Mouse (Mus musculus) liver, adult 2 months (tissue): ENCODE measurements around the gene Nyap1. TPM values are rescaled to one million over a fixed set of nuclear protein-coding genes. Genes with fewer than 3 reads are reported as not detected.

ENCODE experiments used
- DNase-seq: peaks from one replicate; pipeline ENCODE4 v3.0.0-alpha.2; 2011; ENCODE audit warnings: low read depth, low spot score; ENCODE audit errors: extremely low read depth
- H3K27ac ChIP-seq: fragments of 200-500 bp; replicated peaks from 2 replicates; pipeline ENCODE4 v1.5.1; 2012; ENCODE audit warnings: low read depth, mild to moderate bottlenecking, control low read depth, inconsistent platforms, low read length; ENCODE audit not compliant: insufficient read depth
- H3K27me3 ChIP-seq: fragments of 200-500 bp; 2 replicates; pipeline ENCODE4 v1.6.1; 2012; ENCODE audit warnings: mild to moderate bottlenecking, moderate library complexity, low read length, inconsistent platforms; ENCODE audit not compliant: control insufficient read depth, insufficient read depth
- H3K36me3 ChIP-seq: fragments of 200-500 bp; 2 replicates; pipeline ENCODE4 v1.6.1; 2012; ENCODE audit warnings: low read length, inconsistent platforms; ENCODE audit not compliant: control insufficient read depth, insufficient read depth
- H3K4me1 ChIP-seq: fragments of 200-500 bp; 2 replicates; pipeline ENCODE4 v1.6.1; 2011; ENCODE audit warnings: low read length; ENCODE audit not compliant: control insufficient read depth, insufficient read depth
- H3K4me3 ChIP-seq: fragments of 200-500 bp; 2 replicates; pipeline ENCODE4 v1.5.1; 2011; ENCODE audit warnings: low read depth, mild to moderate bottlenecking, control low read depth, low read length, moderate library complexity; ENCODE audit not compliant: insufficient read depth
- H3K79me2 ChIP-seq: fragments of 200-500 bp; 2 replicates; pipeline ENCODE4 v1.6.1; 2012; ENCODE audit warnings: inconsistent platforms, mild to moderate bottlenecking, low read length, moderate library complexity; ENCODE audit not compliant: control insufficient read depth, insufficient read depth
- H3K9ac ChIP-seq: fragments of 200-500 bp; 2 replicates; pipeline ENCODE4 v1.6.1; 2012; ENCODE audit warnings: low read depth, mild to moderate bottlenecking, control low read depth, inconsistent platforms, low read length
- CTCF ChIP-seq: fragments of 200-500 bp; IDR thresholded peaks from 2 replicates; pipeline ENCODE4 v1.5.1; 2011; ENCODE audit warnings: low read depth, low read length, control low read depth
- POLR2A ChIP-seq: fragments of 200-500 bp; IDR thresholded peaks from 2 replicates; pipeline ENCODE4 v1.6.1; 2011; ENCODE audit warnings: low read length, control low read depth; ENCODE audit not compliant: insufficient read depth; ENCODE audit errors: extremely low read depth
- WGBS: fragments of 180-500 bp; shearing (Covaris S2); methylation state at CpG from one replicate; pipeline ENCODE4 v1.1.7; 2018; 5-methylcytosine and 5-hydroxymethylcytosine counted together
- polyA plus RNA-seq: library from polyadenylated mRNA; depleted of rRNA; stranded (reverse); fragments of >200 nt; gene quantifications from 2 replicates; pipeline ENCODE4 v1.2.3, GENCODE M21; 2012
- total RNA-seq: library from RNA; depleted of rRNA; stranded (reverse); fragments of >200 nt; gene quantifications from 2 replicates; pipeline ENCODE4 v1.2.3, GENCODE M21; 2014

Gene Nyap1
- total and polyA plus RNA-seq, 2 experiments, result 0.18 to 0.28 TPM

GRCm38 (mm10) chr5:137779053-137779933 lies 37.9 kb upstream of the Nyap1 start:
- WGBS, result 2% methylated on average over 79 of the region's 83 CpGs
- H3K4me3 ChIP-seq, result peak overlapping the region; percentile 92
- H3K79me2 ChIP-seq, result peaks cover 4% of the 10 kb centered on the region
- peaks cover 13% of the 10 kb centered on the region for H3K4me1 ChIP-seq
- peaks cover 17% of the 10 kb centered on the region; the same call in 1 of the 2 replicates for H3K36me3 ChIP-seq
- no peak for TF ChIP-seq POLR2A
- no peak for TF ChIP-seq CTCF
- peak overlapping the region; percentile 87 for H3K27ac ChIP-seq
- H3K9ac ChIP-seq, result peak overlapping the region; percentile 93
- no peaks in the 10 kb centered on the region for H3K27me3 ChIP-seq
- DNase-seq, result peak; percentile 18

DNA sequence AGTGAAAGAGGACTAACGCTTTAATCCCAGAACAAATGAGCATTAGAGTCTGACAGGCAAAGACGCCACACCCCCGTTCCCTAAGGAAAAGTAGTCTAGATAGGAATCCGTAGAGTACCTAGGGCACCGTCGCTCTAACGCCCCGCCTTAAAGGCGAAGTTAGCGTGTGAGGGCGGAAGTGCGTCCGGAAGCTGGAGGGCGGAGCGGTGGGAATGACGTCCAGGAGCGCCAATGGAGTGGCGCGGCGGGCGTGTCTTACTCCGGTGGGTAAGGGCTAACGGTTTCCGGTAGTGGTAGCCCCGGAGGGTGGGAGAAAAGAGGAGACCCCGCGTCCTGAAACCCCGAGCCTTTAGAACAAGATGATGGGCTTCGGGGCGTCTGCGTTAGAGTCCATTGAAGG lies 37.2 kb upstream of the Nyap1 start, which contains the start of gene Ppp1r35:
Gene Ppp1r35 (plus strand): TSS at position 215 of the 400 bp plus-strand sequence.
- Histone ChIP-seq H3K36me3 (peaks cover 17% of the 10 kb centered on the region; the same call in 1 of the 2 replicates), H3K9ac (peak within 1 kb of the TSS; percentile 93), H3K27me3 (no peaks in the 10 kb centered on the region), H3K4me1 (peaks cover 9% of the 10 kb centered on the region), H3K79me2 (peaks cover 3% of the 10 kb centered on the region; the same call in 1 of the 2 replicates), H3K27ac (peak within 1 kb of the TSS; percentile 87), H3K4me3 (peak within 1 kb of the TSS; percentile 92)
- peak; percentile 92 for DNase-seq
- no peak for TF ChIP-seq CTCF
- peak; percentile 56 for TF ChIP-seq POLR2A
- under 1% methylated on average over 31 of the region's 31 CpGs for WGBS

- Histone ChIP-seq H3K79me2 (no peaks in the 10 kb centered on the region), H3K4me1 (peaks cover 9% of the 10 kb centered on the region), H3K27me3 (no peaks in the 10 kb centered on the region), H3K27ac (no peak overlapping the region), H3K4me3 (no peak overlapping the region), H3K36me3 (peaks cover 12% of the 10 kb centered on the region; the same call in 1 of the 2 replicates), H3K9ac (no peak overlapping the region)
- DNase-seq, result no peak
- WGBS, result 89% methylated on average over 7 of the region's 7 CpGs
- TF ChIP-seq POLR2A (no peak), CTCF (no peak)
Observed at GRCm38 (mm10) chr5:137777267-137777845, 35.9 kb upstream of the Nyap1 start.

GRCm38 (mm10) chr5:137776408-137776918 lies 35.1 kb upstream of the Nyap1 start:
- no peaks in the 10 kb centered on the region for H3K27me3 ChIP-seq
- H3K4me1 ChIP-seq, result peaks cover 9% of the 10 kb centered on the region
- H3K9ac ChIP-seq, result no peak overlapping the region
- H3K36me3 ChIP-seq, result peaks cover 6% of the 10 kb centered on the region; the same call in 1 of the 2 replicates
- DNase-seq, result no peak
- H3K79me2 ChIP-seq, result no peaks in the 10 kb centered on the region
- no peak for TF ChIP-seq CTCF
- no peak for TF ChIP-seq POLR2A
- 54% methylated on average over 5 of the region's 5 CpGs for WGBS
- H3K27ac ChIP-seq, result no peak overlapping the region
- no peak overlapping the region for H3K4me3 ChIP-seq

- Histone ChIP-seq H3K79me2 (no peaks in the 10 kb centered on the region), H3K27ac (no peak overlapping the region), H3K27me3 (no peaks in the 10 kb centered on the region), H3K4me3 (no peak overlapping the region), H3K9ac (no peak overlapping the region), H3K4me1 (peaks cover 9% of the 10 kb centered on the region), H3K36me3 (peaks cover 5% of the 10 kb centered on the region; the same call in 1 of the 2 replicates)
- TF ChIP-seq POLR2A (no peak), CTCF (no peak)
- WGBS, result 94% methylated on average over 2 of the region's 2 CpGs
- DNase-seq, result no peak
Observed at GRCm38 (mm10) chr5:137775587-137776290, 34.3 kb upstream of the Nyap1 start.
